Mouse (Mus musculus) cerebral cortex, adult 2 months (tissue): Measurements from ENCODE around the gene Iqgap1.

Experiments
- WGBS: fragments of 180-500 bp; shearing (Covaris S2); methylation state at CpG from one replicate; pipeline ENCODE4 v1.1.7; 2018; 5-methylcytosine and 5-hydroxymethylcytosine counted together

The Iqgap1 gene

DNA sequence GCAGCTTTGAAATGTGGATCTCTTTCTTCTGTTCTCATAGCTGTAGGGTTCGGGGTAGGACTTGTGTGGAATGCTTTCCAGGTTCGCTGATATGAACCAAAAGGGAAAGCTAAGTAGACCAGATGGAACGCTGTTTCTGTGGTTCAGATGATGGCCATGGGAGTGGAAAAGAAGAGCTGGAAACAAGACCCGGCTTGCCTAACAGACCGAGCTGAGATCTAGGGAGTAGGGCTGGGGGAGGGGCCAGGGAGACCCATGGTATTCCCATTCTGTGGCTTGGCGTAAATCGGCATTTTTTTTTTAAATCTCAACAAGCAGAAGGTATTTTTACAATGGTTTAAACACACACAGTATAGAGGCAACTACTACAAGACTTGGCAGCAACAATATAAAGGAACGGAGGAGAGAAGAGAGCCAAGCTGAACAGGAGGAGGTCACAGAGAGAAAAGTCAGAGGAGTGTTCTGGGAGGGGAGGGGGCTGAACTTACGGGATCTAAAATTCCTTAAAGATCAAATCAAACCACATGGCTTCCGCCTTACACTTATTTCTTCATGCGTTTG lies at the start of gene Iqgap1:
Gene Iqgap1, minus strand, starts transcription at position 132 of the 561 bp plus-strand sequence.
- 55% methylated on average over 11 of the region's 11 CpGs for WGBS

- WGBS: 96% methylated on average over 2 of the region's 2 CpGs
Observed at GRCm38 (mm10) chr7:80873631-80874030, 47.9 kb upstream of the Iqgap1 start.

DNA sequence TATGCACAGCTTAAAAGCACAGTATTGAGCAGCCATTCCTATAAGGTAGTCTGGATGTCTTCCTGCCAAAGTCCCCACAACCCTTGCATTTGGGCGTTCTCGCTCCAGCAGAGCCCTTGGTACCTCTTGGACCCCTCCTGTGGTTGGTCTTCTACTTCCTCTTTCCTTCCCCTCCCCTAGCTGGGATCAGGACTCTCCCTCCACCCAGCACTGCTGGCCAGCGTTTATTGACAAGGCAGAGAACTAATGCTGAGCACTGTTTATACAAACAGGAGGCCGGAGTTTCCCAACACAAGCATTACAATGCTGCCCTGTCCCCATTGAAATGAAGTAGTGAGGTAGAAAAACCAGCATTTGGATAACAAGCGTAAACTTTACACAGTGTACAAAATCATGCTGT lies 47.3 kb upstream of the Iqgap1 start:
- WGBS: 67% methylated on average over 5 of the region's 5 CpGs

DNA sequence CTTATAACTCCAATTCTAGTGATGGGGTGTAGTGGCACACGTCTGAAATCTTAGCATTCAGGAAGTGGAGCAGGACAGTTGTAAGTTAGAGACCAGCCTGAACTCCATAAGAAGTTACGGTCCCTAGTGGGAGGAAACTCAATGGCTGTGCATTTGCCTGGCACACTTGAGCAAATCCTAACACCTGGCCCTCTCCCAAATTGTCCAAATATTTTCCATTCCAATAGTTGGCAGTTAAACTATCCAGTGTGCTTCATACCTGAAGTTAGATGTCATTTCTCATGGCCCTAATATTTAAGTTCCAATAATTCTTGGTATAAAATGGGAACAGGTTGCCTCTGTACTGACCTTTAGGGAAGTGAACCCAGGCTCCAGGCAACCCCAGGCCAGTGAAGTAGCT lies 42.9 kb upstream of the Iqgap1 start:
- WGBS: 84% methylated on average over 2 of the region's 2 CpGs

DNA sequence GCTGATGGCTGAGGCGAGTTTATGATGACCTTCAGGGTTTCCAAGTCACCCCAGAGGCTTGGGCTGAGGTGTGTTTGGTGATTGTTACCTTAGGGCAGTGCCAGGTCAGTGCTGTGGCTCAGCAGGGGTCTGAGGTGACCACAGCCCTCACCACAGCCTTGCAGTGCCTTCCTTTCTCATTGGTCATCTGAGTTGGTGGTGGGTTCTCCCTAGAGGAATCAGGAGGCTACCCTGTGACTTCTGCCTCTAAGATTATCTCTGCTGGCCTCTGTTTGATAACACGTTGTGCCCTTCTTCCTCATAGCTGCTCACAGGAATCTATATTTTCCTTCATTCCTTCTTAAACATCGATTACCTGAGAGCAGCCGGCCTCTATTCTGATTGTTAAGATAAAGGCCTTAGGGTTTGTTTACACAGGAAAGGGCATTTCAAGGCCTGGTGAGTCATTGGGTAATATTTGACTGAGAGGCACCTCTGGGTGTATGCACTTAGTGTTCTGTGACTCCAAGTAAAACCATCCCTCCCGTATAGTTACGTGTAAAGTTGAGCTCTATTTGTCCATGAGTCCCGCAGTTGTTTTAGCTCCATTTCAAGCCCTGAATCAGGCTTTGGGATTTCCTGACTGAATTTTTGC lies 40.9 kb upstream of the Iqgap1 start:
- 85% methylated on average over 7 of the region's 7 CpGs for WGBS

- WGBS: 91% methylated on average over 7 of the region's 7 CpGs
Observed at GRCm38 (mm10) chr7:80865521-80865920, 39.7 kb upstream of the Iqgap1 start.

DNA sequence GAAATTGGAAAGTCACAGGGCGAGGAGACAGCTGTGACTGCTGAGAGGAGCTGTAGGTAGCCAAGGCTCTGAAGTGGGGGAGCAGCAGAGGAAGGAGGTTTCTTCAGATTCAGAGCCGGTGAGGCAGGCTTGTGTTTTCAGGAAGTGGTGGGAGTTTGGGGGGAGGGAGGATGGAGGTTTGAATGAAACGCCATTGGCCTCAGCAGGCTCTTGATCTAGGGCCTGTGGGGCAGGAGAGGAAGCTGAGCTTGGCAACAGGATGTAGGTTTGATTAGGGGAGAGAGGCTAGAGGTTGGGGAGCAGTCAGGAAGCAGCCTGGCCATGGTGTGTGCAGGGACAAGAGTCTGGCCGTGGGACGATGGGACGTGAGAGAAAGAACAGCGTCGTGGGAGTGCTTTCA lies 39.1 kb upstream of the Iqgap1 start:
- 27% methylated on average over 8 of the region's 8 CpGs for WGBS

GRCm38 (mm10) chr7:80864151-80864550 lies 38.4 kb upstream of the Iqgap1 start:
- WGBS: 38% methylated on average over 1 of the region's 1 CpGs

- 54% methylated on average over 5 of the region's 5 CpGs for WGBS
Observed at GRCm38 (mm10) chr7:80863520-80863919, 37.7 kb upstream of the Iqgap1 start.

DNA sequence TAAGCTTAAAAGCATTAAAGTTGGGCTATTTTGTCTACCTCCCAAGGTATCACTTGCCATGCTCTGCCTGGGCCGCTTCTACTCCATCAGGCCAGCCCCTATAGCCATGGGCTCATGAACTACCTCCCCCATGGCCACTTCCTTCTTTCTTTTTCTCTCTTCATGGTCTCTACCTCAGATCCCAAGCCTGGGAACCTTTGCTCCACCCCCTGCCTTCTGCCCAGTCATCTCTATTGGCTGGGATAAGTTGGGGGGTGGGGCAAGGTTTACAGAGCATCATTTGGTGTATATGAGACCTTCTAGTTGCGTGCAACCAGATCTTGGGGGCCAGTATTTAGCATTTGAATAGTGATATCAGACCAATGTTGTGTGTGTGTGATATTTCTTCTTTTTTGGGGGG lies 36.7 kb upstream of the Iqgap1 start:
- 93% methylated on average over 2 of the region's 2 CpGs for WGBS

- WGBS: under 1% methylated on average over 40 of the region's 40 CpGs
Observed at GRCm38 (mm10) chr7:80860729-80861274, 35.0 kb upstream of the Iqgap1 start, which contains the start of gene Zscan2. Zscan2 (plus strand) TSS chr7:80860920.

DNA sequence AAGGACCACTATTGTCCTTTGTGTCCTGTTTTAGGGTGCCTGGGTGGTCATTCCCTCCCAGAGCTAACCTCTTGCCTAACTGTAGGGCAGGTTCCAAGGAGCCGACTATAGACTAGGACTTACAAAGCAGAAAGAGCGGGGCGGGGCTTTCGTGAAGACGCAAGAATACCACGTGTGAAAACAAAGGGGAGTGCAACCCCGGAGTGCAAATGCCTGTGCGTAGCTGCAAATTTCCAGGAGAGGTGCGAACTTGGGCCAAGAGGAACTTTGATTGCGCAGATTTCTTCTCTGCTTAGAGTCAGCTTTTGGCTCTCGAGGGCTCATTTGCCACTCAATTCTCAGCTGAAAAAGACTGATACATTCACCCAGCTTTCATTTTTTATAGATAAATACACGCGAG lies 34.5 kb upstream of the Iqgap1 start:
- WGBS: under 1% methylated on average over 13 of the region's 13 CpGs

GRCm38 (mm10) chr7:80857181-80857580 lies 31.4 kb upstream of the Iqgap1 start:
- WGBS: 18% methylated on average over 6 of the region's 6 CpGs

GRCm38 (mm10) chr7:80853218-80853617 lies 27.4 kb upstream of the Iqgap1 start:
- WGBS: 95% methylated on average over 3 of the region's 3 CpGs

GRCm38 (mm10) chr7:80850520-80850919 lies 24.7 kb upstream of the Iqgap1 start:
- 90% methylated on average over 5 of the region's 5 CpGs for WGBS

DNA sequence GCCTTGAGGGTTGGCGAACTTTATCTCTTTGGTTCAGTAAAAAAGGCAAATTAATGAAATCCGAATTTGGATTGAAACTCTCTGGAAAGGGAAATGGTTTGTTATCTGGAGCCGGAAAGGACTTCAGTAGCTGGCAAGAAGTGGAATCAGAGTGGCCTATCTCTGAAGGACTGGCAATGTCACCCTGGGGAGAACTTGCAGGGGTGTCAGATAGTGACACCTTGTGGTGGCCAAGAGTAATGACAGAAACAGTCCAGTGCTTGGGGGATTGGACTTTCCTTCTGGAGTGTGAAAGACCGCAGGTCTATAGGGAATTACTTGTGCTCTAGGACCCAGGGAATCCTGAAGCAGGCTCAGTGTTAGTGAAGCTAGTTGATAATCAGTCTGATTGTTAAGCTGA lies 23.9 kb upstream of the Iqgap1 start:
- 27% methylated on average over 4 of the region's 4 CpGs for WGBS

GRCm38 (mm10) chr7:80849267-80849666 lies 23.5 kb upstream of the Iqgap1 start:
- WGBS: 61% methylated on average over 2 of the region's 2 CpGs

DNA sequence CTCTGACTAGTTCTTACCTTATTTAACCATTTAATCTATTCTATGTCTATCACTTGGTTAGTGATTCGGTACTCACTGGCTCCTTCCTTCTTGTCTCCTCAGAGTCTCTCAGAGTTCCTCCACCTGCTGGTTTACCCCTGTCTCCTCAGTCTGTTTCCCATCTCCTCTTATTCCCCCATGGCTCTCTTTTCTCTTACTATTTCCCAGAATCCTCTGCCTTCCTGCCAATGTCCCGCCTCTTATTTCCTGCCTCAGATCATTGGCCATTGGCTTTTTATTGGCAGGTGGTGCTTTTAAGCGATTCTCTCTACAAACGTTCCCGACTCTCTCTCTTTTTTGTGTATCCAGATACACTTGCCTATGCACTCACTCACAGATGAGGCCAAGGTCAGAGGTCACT lies 20.9 kb upstream of the Iqgap1 start:
- 91% methylated on average over 5 of the region's 5 CpGs for WGBS

- WGBS: 95% methylated on average over 10 of the region's 10 CpGs
Observed at GRCm38 (mm10) chr7:80846280-80846678, 20.5 kb upstream of the Iqgap1 start.

- WGBS: 83% methylated on average over 15 of the region's 15 CpGs
Observed at GRCm38 (mm10) chr7:80845621-80846279, 20.0 kb upstream of the Iqgap1 start.

- 97% methylated on average over 12 of the region's 12 CpGs for WGBS
Observed at GRCm38 (mm10) chr7:80844691-80845090, 18.9 kb upstream of the Iqgap1 start.

GRCm38 (mm10) chr7:80843910-80844640 lies 18.3 kb upstream of the Iqgap1 start:
- WGBS: 92% methylated on average over 8 of the region's 8 CpGs
